Mouse (Mus musculus): ENCODE measurements around the gene Dusp7. TPM values are rescaled to one million over a fixed set of nuclear protein-coding genes. Genes with fewer than 3 reads are reported as not detected.
A peak's percentile ranks its signal among the peaks of the same experiment; 100 is the strongest.

The Dusp7 gene
- total RNA-seq, 2 experiments from 2014 or later: 26.2 to 33.5 TPM

DNA sequence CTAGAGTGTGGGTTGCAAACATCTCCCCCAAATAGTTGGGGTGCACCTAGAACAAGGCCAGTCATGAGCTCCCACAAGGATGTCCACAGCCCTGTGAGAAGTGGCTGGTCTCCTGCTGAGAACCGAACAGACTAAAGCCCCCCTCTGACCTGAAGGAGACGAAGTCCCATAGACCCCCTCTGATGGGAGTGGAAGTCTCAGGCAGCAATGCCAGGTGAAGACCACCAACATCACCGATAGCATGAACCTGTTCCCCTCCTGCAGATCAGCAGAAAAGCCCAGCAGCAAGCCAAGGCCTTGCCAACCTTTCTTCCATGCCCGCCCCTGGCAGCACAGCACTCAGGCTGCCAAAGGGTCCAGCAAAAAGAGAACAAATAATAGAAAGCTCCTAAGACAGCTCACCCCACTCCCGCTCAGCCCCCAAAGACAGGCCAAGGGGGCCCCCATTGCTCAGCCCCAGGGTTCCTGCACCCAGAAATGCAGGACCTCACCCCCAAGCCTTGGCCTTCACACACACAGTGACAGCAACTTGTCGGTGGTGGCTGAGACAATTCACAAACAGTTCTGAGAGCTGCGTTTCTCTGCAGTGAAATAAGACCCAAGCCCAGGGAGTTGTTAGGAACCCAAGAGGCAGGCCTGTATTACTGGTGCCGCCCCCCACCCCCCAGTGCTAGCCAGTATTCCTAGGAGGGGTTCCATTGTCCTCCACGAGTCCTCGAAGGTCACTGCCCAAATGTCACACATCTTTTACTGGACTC is 13.0 kb upstream of the Dusp7 start:
- no peak for DNase-seq

DNA sequence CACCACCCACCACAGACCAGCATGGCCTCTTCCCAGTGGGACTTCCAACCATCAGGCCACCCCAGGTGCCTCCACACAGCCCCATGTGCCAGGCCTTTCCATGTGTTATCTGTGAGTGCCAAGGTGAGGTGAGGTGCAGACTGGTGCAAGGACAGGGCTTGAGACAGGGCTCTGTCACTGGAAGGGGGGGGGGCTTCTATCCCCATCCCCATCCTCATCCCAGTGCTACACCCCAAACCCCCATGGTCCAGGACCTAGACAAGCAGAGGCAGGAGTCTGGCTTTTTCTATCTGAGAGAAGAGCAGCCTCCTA is 12.5 kb upstream of the Dusp7 start:
- no peak for DNase-seq

- no peak for DNase-seq
Measured at GRCm38 (mm10) chr9:106356323-106356844, 12.0 kb upstream of the Dusp7 start.

DNA sequence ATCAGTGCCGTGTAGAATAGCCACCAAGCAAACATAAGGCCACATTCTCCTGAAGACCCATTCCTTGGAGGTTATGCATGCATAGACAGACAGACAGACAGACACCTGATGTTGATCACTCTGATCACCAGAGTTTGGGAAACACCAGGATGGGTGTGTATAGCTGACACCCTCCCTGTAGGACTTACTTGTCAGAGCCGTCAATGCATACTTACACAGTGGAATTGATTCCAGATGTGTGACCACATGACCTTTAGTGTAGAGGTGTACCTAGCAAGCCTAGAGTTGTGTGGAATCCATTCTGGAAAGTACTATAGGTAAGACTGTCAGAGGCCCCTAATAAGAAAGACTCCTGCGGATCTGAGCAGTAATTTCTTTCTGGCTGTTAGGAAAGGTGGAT is 11.3 kb upstream of the Dusp7 start:
- DNase-seq: no peak

- DNase-seq: no peak
Measured at GRCm38 (mm10) chr9:106359297-106359696, 9.1 kb upstream of the Dusp7 start.

- DNase-seq: no peak
Measured at GRCm38 (mm10) chr9:106361140-106361539, 7.3 kb upstream of the Dusp7 start.

GRCm38 (mm10) chr9:106365333-106365732 is 3.1 kb upstream of the Dusp7 start:
- DNase-seq: no peak

GRCm38 (mm10) chr9:106366188-106366587 is 2.2 kb upstream of the Dusp7 start:
- no peak for DNase-seq

GRCm38 (mm10) chr9:106367001-106367400 is 1.4 kb upstream of the Dusp7 start:
- no peak for DNase-seq

DNA sequence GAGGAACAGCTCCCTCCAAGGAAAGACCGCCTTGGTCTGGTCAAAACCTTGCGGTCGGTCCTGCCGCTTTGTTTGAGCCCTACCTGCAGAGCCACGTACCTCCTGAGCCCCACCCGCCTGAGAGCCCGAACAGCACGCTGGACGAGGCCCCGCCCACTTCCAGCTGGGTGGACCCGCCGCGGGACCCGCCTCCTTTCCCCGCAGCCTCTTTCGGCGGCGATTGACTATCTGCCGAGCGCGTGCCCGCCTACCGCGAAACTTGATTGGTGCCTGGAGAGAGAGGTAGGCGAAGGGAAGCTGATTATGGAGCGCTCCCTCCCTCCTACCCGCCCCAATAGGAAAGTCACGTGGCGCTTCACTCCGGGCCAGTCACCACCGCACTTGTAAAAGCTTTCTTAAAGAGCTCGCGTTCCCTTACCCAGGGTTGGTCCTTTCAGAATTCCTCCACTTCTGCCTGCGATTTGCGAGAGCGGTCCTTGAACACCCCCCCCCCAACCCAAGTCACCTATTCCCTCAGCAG is 780 bp upstream of the Dusp7 start:
- peak; percentile 98 for DNase-seq

DNA sequence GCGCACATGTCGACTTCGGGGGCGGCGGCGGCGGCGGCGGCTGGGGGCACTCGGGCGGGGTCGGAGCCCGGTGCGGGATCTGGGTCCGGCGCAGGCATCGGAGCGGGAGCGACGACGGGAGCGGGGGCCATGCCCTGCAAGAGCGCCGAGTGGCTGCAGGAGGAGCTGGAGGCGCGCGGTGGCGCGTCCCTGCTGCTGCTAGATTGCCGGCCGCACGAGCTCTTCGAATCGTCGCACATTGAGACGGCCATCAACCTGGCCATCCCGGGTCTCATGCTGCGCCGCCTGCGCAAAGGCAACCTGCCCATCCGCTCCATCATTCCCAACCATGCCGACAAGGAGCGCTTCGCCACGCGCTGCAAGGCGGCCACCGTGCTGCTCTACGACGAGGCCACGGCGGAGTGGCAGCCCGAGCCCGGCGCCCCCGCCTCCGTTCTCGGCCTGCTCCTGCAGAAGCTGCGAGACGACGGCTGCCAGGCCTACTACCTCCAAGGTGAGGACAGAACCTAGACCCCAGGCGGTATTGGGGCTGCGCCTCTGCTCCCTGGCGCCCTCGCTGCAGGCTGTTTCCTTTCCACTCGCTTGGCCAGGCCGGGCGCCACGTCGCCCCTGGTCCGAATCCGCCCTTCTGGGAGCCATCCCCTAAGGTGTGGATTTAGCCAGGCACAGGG is 534 bp downstream of the Dusp7 start:
- DNase-seq: peak; percentile 71

DNA sequence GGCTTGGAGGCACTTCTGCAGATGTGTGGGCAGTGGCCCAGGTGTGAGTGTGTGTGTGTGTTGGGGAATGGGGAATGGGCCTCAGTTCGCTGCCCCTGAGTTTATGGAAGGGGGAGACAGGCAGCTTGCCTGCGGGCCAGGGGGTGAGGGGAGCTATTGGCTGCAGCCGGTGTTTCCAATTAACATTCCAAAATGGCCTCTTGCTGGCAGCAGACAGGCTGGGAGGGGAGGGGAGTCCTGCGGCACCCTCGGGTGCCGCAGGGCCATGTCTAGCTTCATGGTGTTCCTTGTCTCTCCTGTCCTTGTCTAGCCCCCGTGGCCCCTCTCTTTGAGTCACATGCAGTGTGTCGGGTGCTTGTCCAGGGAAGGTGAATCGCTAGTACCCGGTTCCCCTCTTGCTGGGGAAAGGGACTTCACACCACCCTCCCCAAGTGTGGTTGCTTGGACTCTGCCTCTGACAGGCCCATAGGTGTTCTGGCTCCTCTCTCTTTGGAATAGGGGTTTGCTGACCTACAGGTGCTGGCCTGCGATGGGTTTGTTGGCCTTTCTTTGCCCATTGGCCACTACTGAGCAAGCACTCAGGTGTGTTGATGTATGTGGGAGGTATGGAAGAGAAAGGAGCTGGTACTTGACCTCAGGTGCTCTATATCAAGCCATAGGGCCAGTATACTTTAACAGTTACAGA is 1.5 kb downstream of the Dusp7 start:
- peak; percentile 73 for DNase-seq

GRCm38 (mm10) chr9:106370620-106371383 is 2.4 kb downstream of the Dusp7 start:
- DNase-seq: no peak

- no peak for DNase-seq
Measured at GRCm38 (mm10) chr9:106371384-106371671, 2.9 kb downstream of the Dusp7 start.

GRCm38 (mm10) chr9:106371776-106372175 is 3.3 kb downstream of the Dusp7 start:
- peak; percentile 84 for DNase-seq

- no peak for DNase-seq
Measured at GRCm38 (mm10) chr9:106372431-106373412, 4.3 kb downstream of the Dusp7 start.

- no peak for DNase-seq
Measured at GRCm38 (mm10) chr9:106373973-106374372, 5.5 kb downstream of the Dusp7 start.

GRCm38 (mm10) chr9:106377247-106377646 is 8.8 kb downstream of the Dusp7 start:
- DNase-seq: no peak

DNA sequence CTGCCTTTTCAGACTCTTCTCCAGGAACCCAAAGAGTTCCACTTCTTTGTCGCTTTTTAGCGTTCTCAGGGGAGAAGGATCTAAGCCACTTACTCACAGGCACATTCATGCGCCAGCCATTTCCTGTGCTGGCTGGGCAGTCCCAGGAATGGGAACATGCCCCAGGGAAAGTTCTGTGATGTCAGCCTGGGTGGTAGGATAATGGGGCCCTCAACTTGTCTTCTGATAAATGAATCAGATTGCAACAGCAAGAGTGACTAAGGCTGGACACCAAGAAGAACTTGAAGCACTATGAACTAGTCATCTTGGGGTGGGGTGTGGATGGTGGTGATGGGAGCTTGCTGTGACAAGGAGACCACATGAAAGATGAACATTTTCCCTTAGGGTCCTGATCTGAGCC is 9.6 kb downstream of the Dusp7 start:
- no peak for DNase-seq

GRCm38 (mm10) chr9:106378753-106379152 is 10.3 kb downstream of the Dusp7 start:
- no peak for DNase-seq

- no peak for DNase-seq
Measured at GRCm38 (mm10) chr9:106386181-106386864, 17.9 kb downstream of the Dusp7 start.
